Mouse (Mus musculus) kidney, embryonic 16.5 days (tissue): ENCODE data around the gene Stac2. TPM values are rescaled to one million over a fixed set of nuclear protein-coding genes. Genes with fewer than 3 reads are reported as not detected.
A peak's percentile ranks its signal among the peaks of the same experiment; 100 is the strongest.

Source experiments
- ATAC-seq: fragments of 200-750 bp; cut with Nextera tagmentation; 2 replicates; pipeline ENCODE4 v1.8.0; 2017; ENCODE audit warnings: moderate TSS enrichment; ENCODE audit not compliant: low FRiP score, low TSS enrichment
- H3K27ac ChIP-seq: fragments of 300-500 bp; sonication (generic); 2 replicates; pipeline ENCODE4 v1.5.1; 2014; ENCODE audit warnings: low read length
- H3K27me3 ChIP-seq: fragments of 300-500 bp; sonication (generic); 2 replicates; pipeline ENCODE4 v1.6.1; 2014; ENCODE audit warnings: low read length, control low read depth, mixed read lengths; ENCODE audit not compliant: insufficient read depth
- H3K36me3 ChIP-seq: fragments of 300-500 bp; sonication (generic); 2 replicates; pipeline ENCODE4 v1.6.1; 2014; ENCODE audit warnings: low read length, control low read depth, mixed read lengths; ENCODE audit not compliant: insufficient read depth
- H3K4me1 ChIP-seq: fragments of 300-500 bp; sonication (generic); 2 replicates; pipeline ENCODE4 v1.6.1; 2014; ENCODE audit warnings: low read length, control low read depth, mixed read lengths; ENCODE audit not compliant: insufficient read depth
- H3K4me2 ChIP-seq: fragments of 300-500 bp; sonication (generic); replicated peaks from 2 replicates; pipeline ENCODE4 v1.6.1; 2014; ENCODE audit warnings: low read depth, low read length
- H3K4me3 ChIP-seq: fragments of 300-500 bp; sonication (generic); 2 replicates; pipeline ENCODE4 v1.5.1; 2014; ENCODE audit warnings: mild to moderate bottlenecking, low read length
- H3K9ac ChIP-seq: fragments of 300-500 bp; sonication (generic); replicated peaks from 2 replicates; pipeline ENCODE4 v1.6.1; 2014; ENCODE audit warnings: low read length
- H3K9me3 ChIP-seq: fragments of 300-500 bp; sonication (generic); 2 replicates; pipeline ENCODE4 v1.6.1; 2016; ENCODE audit warnings: low read length, control low read depth
- WGBS: fragments of 180-500 bp; shearing (Covaris S2); extraction: QIAGEN DNeasy Blood & Tissue Kit; methylation state at CpG from one replicate; pipeline ENCODE4 v1.1.7; 2014; 5-methylcytosine and 5-hydroxymethylcytosine counted together
- polyA plus RNA-seq: library from polyadenylated mRNA; unstranded; fragments of >200 nt; fragmentation: Nextera tagmentation; extraction: Ambion mirVana; gene quantifications from 2 replicates; pipeline ENCODE4 v1.2.1, GENCODE M21; 2015

The Stac2 gene
- polyA plus RNA-seq, 1 experiment from 2014 or later: 3.3 TPM

DNA sequence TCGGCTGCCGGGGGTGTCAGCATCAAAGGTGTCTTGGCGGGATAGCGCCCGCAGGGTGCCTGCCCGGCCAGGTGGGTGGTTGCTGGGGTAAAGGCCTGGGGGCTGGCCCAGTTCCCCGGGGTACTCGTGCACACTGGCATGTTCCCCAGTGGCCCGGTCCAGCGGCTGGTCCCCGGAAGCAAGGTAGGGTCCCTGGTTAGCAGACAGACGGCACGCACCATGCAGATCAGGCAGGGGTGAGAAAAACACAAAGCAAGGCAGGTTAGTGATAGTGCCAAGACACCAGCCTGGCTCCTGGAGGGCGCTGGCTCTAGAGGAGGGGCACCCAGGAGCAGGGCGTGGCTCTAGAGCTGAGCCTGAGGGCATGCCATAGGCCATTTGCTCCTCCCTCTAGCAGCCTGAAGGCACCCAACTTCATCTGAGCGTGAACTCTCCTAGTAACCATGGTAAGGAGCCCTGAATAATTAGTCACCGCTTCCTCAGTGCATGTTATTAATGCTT, 50.0 kb downstream of the Stac2 start:
- 40% methylated on average over 17 of the region's 17 CpGs for WGBS
- peak overlapping the region; percentile 6; the same call in 1 of the 2 replicates for H3K4me2 ChIP-seq
- H3K4me1 ChIP-seq: peaks cover 19% of the 10 kb centered on the region
- H3K27ac ChIP-seq: no peak overlapping the region
- peak; percentile 37; the same call in 1 of the 2 replicates for ATAC-seq
- no peak overlapping the region for H3K9ac ChIP-seq
- H3K4me3 ChIP-seq: no peak overlapping the region
- H3K9me3 ChIP-seq: no peaks in the 10 kb centered on the region
- 0 out of 2 replicates have a peak, but pooled peaks cover 3% of the 10 kb centered on the region for H3K27me3 ChIP-seq
- H3K36me3 ChIP-seq: peaks cover 9% of the 10 kb centered on the region

DNA sequence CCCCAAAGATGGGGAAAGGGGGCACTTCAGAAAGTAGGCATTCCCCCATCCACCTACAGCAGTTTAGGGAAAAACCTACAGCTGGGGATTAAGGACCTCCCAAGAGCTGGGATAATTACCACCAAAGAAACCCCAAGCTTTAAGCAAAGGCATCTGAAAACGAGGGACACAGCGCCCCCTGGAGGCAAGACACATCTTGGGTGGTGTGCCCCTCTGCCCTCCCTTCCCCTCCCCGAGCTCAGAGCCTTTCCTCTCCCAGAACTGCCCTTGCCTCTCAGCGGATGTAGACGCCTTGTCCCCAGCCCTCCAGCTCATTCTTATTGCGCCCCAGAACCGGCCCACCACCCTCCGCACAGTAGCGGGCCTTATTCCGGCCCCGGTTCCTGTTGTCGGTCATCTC, 50.6 kb downstream of the Stac2 start:
- Histone ChIP-seq H3K4me3 (no peak overlapping the region), H3K4me1 (peaks cover 19% of the 10 kb centered on the region), H3K4me2 (peak overlapping the region; percentile 6; the same call in 1 of the 2 replicates), H3K27me3 (0 out of 2 replicates have a peak, but pooled peaks cover 3% of the 10 kb centered on the region), H3K9me3 (no peaks in the 10 kb centered on the region), H3K27ac (no peak overlapping the region), H3K9ac (no peak overlapping the region), H3K36me3 (peaks cover 9% of the 10 kb centered on the region)
- ATAC-seq: peak; percentile 10; the same call in 1 of the 2 replicates
- WGBS: 29% methylated on average over 12 of the region's 12 CpGs

DNA sequence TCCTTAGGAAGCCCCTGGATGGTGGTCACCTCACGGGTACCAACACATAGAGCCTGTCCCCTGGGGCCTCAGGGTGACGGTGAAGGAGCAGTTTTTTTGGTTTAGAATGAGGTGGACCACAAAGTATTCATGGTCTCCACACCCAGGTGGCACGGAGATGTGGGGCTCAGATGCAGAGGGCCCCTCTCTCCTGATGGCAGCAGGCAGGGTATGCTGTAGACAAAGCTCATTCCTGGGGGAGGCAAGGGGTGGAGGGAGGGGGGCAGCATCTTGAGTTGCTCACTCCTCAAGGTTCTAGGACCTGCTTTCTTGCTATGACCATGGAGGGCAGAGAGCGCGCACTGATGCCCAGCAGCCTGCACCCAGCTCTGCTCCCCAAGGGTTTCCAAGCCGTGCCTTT, 51.3 kb downstream of the Stac2 start:
- H3K27ac ChIP-seq: no peak overlapping the region
- H3K36me3 ChIP-seq: peaks cover 9% of the 10 kb centered on the region
- 0 out of 2 replicates have a peak, but pooled peaks cover 3% of the 10 kb centered on the region for H3K27me3 ChIP-seq
- H3K9me3 ChIP-seq: no peaks in the 10 kb centered on the region
- no peak overlapping the region for H3K4me3 ChIP-seq
- 61% methylated on average over 6 of the region's 6 CpGs for WGBS
- no peak for ATAC-seq
- H3K9ac ChIP-seq: no peak overlapping the region
- peaks cover 19% of the 10 kb centered on the region for H3K4me1 ChIP-seq
- no peak overlapping the region for H3K4me2 ChIP-seq

DNA sequence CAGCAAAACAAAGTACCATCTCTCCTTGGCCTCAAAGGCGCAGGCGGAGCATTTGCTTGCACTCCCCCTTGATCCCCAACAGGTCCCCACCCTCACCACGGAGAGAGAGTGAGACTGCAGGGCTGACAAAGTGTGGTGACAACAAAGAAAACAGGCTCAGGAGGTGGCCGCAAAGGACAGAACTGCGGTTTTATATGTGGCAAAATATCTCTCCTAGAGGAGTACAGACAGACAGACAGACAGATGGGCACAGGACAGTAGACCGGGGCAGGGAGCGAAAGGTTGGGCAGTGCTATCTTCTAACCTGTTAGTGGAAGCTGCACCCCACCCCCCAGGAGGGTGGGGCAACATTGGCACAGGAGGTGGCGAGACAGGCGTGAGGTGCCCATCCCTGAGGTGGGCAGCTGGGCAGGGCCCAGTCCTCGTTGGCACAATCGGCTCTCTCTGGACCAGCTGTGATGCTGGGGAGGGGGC, 51.9 kb downstream of the Stac2 start:
- H3K4me3 ChIP-seq: no peak overlapping the region
- peaks cover 19% of the 10 kb centered on the region for H3K4me1 ChIP-seq
- no peak for ATAC-seq
- 0 out of 2 replicates have a peak, but pooled peaks cover 6% of the 10 kb centered on the region for H3K27me3 ChIP-seq
- WGBS: 33% methylated on average over 11 of the region's 11 CpGs
- no peak overlapping the region for H3K9ac ChIP-seq
- H3K9me3 ChIP-seq: no peaks in the 10 kb centered on the region
- no peak overlapping the region for H3K27ac ChIP-seq
- peaks cover 9% of the 10 kb centered on the region for H3K36me3 ChIP-seq
- no peak overlapping the region for H3K4me2 ChIP-seq

DNA sequence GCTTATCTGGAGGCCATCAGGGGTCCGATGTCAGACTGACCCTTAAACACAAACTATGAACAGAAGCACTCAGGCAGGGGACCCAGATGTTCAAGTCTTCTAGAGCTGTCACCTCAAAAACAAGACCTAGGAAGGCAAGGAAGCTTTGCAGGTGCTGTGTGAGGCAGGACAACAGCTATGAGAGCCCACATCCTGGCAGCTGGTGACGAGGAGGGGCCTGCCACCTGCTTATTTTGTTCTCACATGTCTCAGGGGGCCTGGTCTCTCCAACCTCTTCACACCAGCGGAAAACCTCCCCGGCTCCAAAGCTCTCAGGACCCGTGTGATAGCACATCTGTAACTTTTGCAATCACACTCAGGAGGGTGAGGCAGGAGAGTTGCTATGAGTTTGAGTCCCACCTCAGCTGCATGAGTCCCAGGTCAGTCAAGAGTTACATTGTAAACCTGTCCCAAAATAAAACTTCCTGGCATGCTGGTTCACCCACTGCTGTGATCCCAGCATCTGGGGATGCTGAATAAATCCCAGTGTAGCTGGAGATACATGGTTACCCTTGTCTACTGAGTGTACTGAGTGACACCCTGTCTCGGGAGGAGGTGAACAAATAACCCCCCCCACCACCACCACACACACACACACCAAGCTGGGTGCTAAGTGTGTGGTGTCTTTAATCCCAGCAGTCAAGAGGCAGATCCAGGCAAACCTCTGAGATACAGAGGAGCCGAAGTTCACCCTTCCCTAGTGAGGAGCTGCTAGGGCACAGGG, 52.7 kb downstream of the Stac2 start:
- H3K27ac ChIP-seq: no peak overlapping the region
- peaks cover 24% of the 10 kb centered on the region for H3K4me1 ChIP-seq
- H3K9me3 ChIP-seq: no peaks in the 10 kb centered on the region
- no peak for ATAC-seq
- H3K4me3 ChIP-seq: no peak overlapping the region
- WGBS: 20% methylated on average over 7 of the region's 7 CpGs
- 0 out of 2 replicates have a peak, but pooled peaks cover 6% of the 10 kb centered on the region for H3K27me3 ChIP-seq
- H3K4me2 ChIP-seq: no peak overlapping the region
- H3K36me3 ChIP-seq: peaks cover 9% of the 10 kb centered on the region
- no peak overlapping the region for H3K9ac ChIP-seq

DNA sequence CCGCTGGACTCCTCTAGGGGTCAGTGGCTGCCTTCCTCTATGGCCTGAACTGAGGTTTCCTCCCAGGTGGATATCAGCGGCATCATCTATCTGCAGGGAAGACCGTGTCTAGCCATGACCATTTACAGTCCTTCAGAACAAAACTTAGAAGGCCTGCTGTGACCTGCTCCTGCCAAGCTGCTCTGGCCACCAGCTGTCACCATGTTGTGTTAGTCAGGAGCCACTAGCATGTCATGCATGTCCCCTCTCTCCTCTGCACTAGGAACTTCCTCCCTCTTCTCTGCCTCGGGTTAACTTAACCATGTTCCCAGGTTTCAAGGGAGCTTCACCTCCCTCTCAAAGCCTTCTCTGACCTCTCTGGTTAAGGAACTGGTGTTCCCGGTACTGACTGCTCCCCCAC, 53.5 kb downstream of the Stac2 start:
- 27% methylated on average over 5 of the region's 5 CpGs for WGBS
- H3K27ac ChIP-seq: no peak overlapping the region
- peaks cover 3% of the 10 kb centered on the region for H3K36me3 ChIP-seq
- no peak overlapping the region for H3K4me2 ChIP-seq
- H3K9me3 ChIP-seq: no peaks in the 10 kb centered on the region
- H3K9ac ChIP-seq: no peak overlapping the region
- no peak for ATAC-seq
- H3K4me3 ChIP-seq: no peak overlapping the region
- H3K4me1 ChIP-seq: peaks cover 32% of the 10 kb centered on the region
- H3K27me3 ChIP-seq: 0 out of 2 replicates have a peak, but pooled peaks cover 6% of the 10 kb centered on the region

DNA sequence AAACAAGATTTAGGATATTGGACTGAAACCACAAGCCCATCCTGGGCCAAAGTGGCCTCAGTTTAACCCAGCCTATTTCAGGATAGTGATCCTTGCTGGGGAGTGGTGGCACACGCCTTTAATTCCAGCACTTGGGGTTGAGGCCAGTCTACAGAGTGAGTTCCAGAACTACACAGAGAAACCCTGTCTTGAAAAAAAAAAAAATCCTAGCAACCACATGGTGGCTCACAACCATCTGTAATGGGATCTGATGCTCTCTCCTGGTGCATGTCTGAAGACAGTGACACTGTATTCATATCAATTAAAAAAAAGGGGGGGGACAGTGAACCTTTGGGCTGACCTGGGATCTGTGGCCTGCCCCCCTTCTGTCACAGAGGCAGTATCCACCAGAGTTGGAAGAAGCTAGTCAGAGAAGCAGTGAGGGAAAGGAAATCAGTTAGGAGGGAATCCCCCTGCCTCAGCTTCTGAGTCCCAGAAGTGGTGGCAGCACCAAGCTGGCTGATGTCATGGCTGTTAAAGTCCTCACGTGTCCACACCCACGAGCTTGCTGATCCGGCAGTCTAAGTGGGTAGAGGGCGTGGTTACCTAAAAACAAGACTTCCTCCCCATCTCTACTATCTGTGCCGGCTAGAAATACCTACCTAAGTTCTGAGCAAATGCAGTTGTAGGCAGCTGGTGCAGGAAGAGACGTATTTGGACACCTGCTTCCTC, 54.2 kb downstream of the Stac2 start:
- peaks cover 35% of the 10 kb centered on the region for H3K4me1 ChIP-seq
- H3K27ac ChIP-seq: no peak overlapping the region
- H3K4me3 ChIP-seq: no peak overlapping the region
- 0 out of 2 replicates have a peak, but pooled peaks cover 6% of the 10 kb centered on the region for H3K27me3 ChIP-seq
- H3K36me3 ChIP-seq: no peaks in the 10 kb centered on the region
- WGBS: 48% methylated on average over 7 of the region's 7 CpGs
- no peaks in the 10 kb centered on the region for H3K9me3 ChIP-seq
- ATAC-seq: no peak
- H3K9ac ChIP-seq: no peak overlapping the region
- no peak overlapping the region for H3K4me2 ChIP-seq

DNA sequence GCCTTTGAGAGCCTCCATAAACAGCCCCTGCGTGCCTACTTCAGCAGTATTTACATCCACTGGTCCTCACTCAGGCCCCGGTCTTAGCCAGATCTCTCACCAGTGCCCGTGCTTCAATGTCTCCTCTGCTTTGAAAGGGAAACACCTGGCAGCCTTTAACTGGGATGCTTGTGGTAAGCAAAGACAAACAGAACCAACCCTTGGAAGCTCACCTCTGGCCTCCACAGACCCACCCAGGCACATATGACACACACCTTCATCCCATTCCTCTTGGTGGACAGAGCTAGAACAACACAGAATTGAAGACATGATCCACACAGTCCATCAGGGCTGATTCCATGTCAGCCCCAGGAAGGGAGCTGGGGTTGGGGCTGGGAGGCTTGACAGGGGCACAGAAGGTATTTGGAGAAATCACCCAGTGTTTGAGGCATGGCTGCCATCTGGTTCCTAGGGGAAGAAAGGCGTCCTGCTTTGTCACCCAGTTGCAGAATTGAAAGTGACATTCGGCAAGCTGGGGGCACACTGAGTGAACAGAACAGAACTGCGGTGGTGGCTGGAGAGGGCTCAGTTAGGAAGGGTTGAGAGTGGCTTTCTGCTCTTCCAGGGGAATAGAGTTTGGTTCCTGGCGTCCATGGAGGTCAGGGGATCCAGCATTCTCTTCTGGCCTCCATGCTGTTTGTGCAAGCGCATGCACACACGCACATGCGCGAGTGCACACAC, 55.0 kb downstream of the Stac2 start:
- Histone ChIP-seq H3K27me3 (0 out of 2 replicates have a peak, but pooled peaks cover 6% of the 10 kb centered on the region), H3K9me3 (no peaks in the 10 kb centered on the region), H3K9ac (no peak overlapping the region), H3K4me1 (peaks cover 30% of the 10 kb centered on the region), H3K27ac (no peak overlapping the region), H3K36me3 (no peaks in the 10 kb centered on the region), H3K4me3 (no peak overlapping the region), H3K4me2 (no peak overlapping the region)
- 79% methylated on average over 11 of the region's 11 CpGs for WGBS
- no peak for ATAC-seq

DNA sequence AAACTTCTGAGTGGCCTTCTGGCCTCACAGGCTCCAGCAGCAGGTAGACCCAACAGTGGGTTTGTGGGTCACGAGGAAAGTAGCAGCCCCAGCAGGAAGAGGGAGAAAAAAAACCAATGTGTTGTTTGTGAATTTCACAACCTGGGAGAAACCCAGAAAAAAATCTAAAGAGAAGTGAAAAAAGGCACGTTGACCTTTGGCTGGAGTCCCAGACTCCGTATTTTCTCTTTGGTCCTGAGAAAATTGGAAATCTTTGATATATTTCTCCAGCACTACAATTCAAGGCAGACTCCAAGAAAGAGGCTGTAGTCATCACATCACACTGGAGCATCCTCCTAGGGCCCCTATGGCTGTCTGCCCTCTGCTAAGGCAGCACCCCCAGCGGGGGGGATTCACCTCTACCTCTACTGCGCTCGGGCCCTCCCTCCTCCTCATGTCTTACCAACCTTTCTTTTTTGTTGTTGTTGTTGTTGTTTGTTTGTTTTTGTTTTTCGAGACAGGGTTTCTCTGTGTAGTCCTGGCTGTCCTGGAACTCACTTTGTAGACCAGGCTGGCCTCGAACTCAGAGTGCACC, 55.8 kb downstream of the Stac2 start:
- 0 out of 2 replicates have a peak, but pooled peaks cover 6% of the 10 kb centered on the region for H3K27me3 ChIP-seq
- no peak overlapping the region for H3K4me3 ChIP-seq
- H3K4me2 ChIP-seq: no peak overlapping the region
- no peak overlapping the region for H3K27ac ChIP-seq
- no peaks in the 10 kb centered on the region for H3K36me3 ChIP-seq
- H3K4me1 ChIP-seq: peaks cover 23% of the 10 kb centered on the region
- H3K9ac ChIP-seq: no peak overlapping the region
- 75% methylated on average over 8 of the region's 8 CpGs for WGBS
- no peak for ATAC-seq
- H3K9me3 ChIP-seq: no peaks in the 10 kb centered on the region
